Mouse (Mus musculus) stomach, embryonic 14.5 days (tissue): ENCODE data around the gene Pparg. TPM values are rescaled to one million over a fixed set of nuclear protein-coding genes. Genes with fewer than 3 reads are reported as not detected.

Experiments used
- ATAC-seq: fragments of 200-750 bp; cut with Nextera tagmentation; 2 replicates; pipeline ENCODE4 v1.8.0; 2017; ENCODE audit warnings: low read depth, moderate TSS enrichment; ENCODE audit not compliant: insufficient number of reproducible peaks, insufficient read depth, low FRiP score
- H3K27ac ChIP-seq: fragments of 300-500 bp; sonication (generic); 2 replicates; pipeline ENCODE4 v1.5.1; 2014; ENCODE audit warnings: mild to moderate bottlenecking, low read length, moderate library complexity, mixed read lengths
- H3K27me3 ChIP-seq: fragments of 300-500 bp; sonication (generic); 2 replicates; pipeline ENCODE4 v1.6.1; 2014; ENCODE audit warnings: low read length, control low read depth, mixed read lengths; ENCODE audit not compliant: control insufficient read depth, insufficient read depth
- H3K36me3 ChIP-seq: fragments of 300-500 bp; sonication (generic); 2 replicates; pipeline ENCODE4 v1.6.1; 2014; ENCODE audit warnings: mild to moderate bottlenecking, control low read depth, low read length, moderate library complexity, mixed read lengths; ENCODE audit not compliant: control insufficient read depth, insufficient read depth
- H3K4me1 ChIP-seq: fragments of 300-500 bp; sonication (generic); 2 replicates; pipeline ENCODE4 v1.6.1; 2014; ENCODE audit warnings: low read length, control low read depth, mixed read lengths; ENCODE audit not compliant: control insufficient read depth, insufficient read depth
- H3K4me2 ChIP-seq: fragments of 300-500 bp; sonication (generic); replicated peaks from 2 replicates; pipeline ENCODE4 v1.6.1; 2014; ENCODE audit warnings: low read depth, low read length, control low read depth
- H3K4me3 ChIP-seq: fragments of 300-500 bp; sonication (generic); 2 replicates; pipeline ENCODE4 v1.5.1; 2014; ENCODE audit warnings: low read depth, low read length, control low read depth
- H3K9ac ChIP-seq: fragments of 300-500 bp; sonication (generic); replicated peaks from 2 replicates; pipeline ENCODE4 v1.6.1; 2014; ENCODE audit warnings: low read depth, mild to moderate bottlenecking, control low read depth, low read length, moderate library complexity, mixed read lengths
- H3K9me3 ChIP-seq: fragments of 300-500 bp; sonication (generic); 2 replicates; pipeline ENCODE4 v1.6.1; 2016; ENCODE audit warnings: low read depth, low read length, control low read depth; ENCODE audit not compliant: control insufficient read depth
- WGBS: fragments of 180-500 bp; shearing (Covaris S2); extraction: QIAGEN DNeasy Blood & Tissue Kit; methylation state at CpG from one replicate; pipeline ENCODE4 v1.1.7; 2014; 5-methylcytosine and 5-hydroxymethylcytosine counted together
- polyA plus RNA-seq: library from polyadenylated mRNA; unstranded; fragments of >200 nt; fragmentation: Nextera tagmentation; extraction: Ambion mirVana; gene quantifications from 2 replicates; pipeline ENCODE4 v1.2.1, GENCODE M21; 2014

Pparg gene
- polyA plus RNA-seq, 1 experiment from 2014 or later, result 11.7 TPM

DNA sequence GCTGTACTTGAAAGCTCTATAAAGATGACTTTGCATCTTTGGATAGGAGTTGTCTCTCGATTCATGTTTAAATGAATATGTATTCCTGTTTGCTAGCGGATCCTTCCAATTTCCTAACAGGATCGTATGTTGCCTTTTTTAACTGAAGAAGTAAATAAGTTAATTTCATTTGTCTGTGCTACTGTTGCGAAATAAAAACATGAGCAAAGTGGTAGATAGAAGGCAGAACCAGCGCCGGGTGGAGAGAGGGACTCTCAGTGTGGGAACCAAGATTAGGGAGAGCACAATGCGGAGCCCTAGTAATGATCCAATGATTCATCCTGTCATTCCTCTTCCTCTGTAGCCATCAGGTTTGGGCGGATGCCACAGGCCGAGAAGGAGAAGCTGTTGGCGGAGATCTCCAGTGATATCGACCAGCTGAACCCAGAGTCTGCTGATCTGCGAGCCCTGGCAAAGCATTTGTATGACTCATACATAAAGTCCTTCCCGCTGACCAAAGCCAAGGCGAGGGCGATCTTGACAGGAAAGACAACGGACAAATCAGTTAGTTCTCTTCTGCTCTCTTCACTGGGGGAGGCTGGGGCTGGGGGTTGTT, 102.1 kb downstream of the Pparg start:
- Histone ChIP-seq H3K9me3 (no peaks in the 10 kb centered on the region), H3K4me3 (no peak overlapping the region), H3K4me2 (no peak overlapping the region), H3K4me1 (no peaks in the 10 kb centered on the region; the same call in 1 of the 2 replicates), H3K27me3 (no peaks in the 10 kb centered on the region), H3K36me3 (no peaks in the 10 kb centered on the region), H3K27ac (peak overlapping the region; percentile 23; the same call in 1 of the 2 replicates), H3K9ac (no peak overlapping the region)
- no peak for ATAC-seq
- WGBS, result 57% methylated on average over 16 of the region's 16 CpGs

DNA sequence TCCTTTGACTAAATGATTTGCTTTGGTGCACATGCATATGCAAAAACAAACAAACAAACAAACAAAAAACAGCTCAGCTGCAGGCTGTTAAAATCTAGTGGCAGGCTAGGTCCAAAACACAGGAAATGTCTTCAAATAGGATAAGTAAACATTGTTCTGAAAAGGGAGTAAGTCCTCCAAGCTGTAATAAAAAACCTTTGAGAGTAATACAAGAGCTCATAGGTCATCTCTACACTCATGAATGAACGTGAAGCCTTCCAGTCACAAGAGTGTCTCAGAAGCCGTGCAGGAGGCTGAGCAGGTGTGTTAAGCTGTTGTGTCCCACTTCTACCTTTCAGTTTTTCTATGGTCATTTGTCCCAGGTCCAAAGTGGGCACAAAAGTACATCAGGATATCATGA, 102.6 kb downstream of the Pparg start:
- H3K4me3 ChIP-seq, result no peak overlapping the region
- no peak overlapping the region for H3K4me2 ChIP-seq
- no peak for ATAC-seq
- H3K9me3 ChIP-seq, result no peaks in the 10 kb centered on the region
- no peaks in the 10 kb centered on the region for H3K27me3 ChIP-seq
- H3K4me1 ChIP-seq, result no peaks in the 10 kb centered on the region; the same call in 1 of the 2 replicates
- no peak overlapping the region; the same call in 1 of the 2 replicates for H3K27ac ChIP-seq
- H3K36me3 ChIP-seq, result no peaks in the 10 kb centered on the region
- WGBS, result 49% methylated on average over 2 of the region's 2 CpGs
- H3K9ac ChIP-seq, result no peak overlapping the region

DNA sequence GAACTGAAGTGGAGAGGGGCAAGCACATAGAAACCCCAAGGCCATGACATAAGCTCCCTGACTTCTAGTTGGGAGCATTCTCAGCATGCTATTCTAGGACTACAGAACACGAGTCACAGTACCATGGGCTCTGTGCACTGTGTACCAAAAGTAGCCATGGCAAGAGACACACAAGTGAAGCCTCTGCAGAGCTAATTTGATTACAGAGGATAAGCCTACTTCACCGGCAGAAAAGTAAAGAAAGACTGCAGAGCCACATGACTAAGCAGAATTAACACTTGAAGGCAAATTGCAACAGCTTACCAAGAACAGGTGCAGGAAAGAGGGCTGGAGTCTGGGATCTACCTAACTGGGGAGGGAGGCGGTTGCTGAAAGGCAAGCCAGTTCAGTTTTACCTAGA, 103.9 kb downstream of the Pparg start:
- no peak for ATAC-seq
- 55% methylated on average over 3 of the region's 3 CpGs for WGBS
- Histone ChIP-seq H3K9me3 (no peaks in the 10 kb centered on the region), H3K4me1 (no peaks in the 10 kb centered on the region; the same call in 1 of the 2 replicates), H3K9ac (no peak overlapping the region), H3K27ac (no peak overlapping the region), H3K27me3 (no peaks in the 10 kb centered on the region), H3K4me3 (no peak overlapping the region), H3K4me2 (no peak overlapping the region), H3K36me3 (no peaks in the 10 kb centered on the region)

DNA sequence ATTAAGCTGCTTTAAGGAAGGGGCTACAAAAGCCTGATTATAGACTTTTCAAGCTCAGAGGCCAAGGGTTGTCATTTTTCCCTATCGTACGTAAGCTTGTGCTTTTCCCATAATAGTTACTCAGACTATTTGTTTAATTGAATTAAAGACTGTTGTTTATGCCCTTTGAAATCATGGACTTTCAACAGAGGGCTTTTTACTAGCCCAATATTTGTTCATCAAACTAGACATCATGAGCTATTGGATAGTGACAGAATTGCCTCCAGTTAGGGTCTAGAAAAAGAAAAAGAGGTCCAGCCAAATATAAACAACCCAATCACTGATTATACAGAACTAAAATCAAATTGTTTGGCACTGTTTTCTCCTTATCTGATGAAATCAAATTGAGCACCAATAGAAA, 104.7 kb downstream of the Pparg start:
- no peaks in the 10 kb centered on the region for H3K27me3 ChIP-seq
- no peak overlapping the region for H3K9ac ChIP-seq
- H3K27ac ChIP-seq, result no peak overlapping the region
- no peaks in the 10 kb centered on the region for H3K9me3 ChIP-seq
- no peaks in the 10 kb centered on the region; the same call in 1 of the 2 replicates for H3K4me1 ChIP-seq
- 57% methylated on average over 2 of the region's 2 CpGs for WGBS
- no peak for ATAC-seq
- H3K4me2 ChIP-seq, result no peak overlapping the region
- no peaks in the 10 kb centered on the region for H3K36me3 ChIP-seq
- no peak overlapping the region for H3K4me3 ChIP-seq

DNA sequence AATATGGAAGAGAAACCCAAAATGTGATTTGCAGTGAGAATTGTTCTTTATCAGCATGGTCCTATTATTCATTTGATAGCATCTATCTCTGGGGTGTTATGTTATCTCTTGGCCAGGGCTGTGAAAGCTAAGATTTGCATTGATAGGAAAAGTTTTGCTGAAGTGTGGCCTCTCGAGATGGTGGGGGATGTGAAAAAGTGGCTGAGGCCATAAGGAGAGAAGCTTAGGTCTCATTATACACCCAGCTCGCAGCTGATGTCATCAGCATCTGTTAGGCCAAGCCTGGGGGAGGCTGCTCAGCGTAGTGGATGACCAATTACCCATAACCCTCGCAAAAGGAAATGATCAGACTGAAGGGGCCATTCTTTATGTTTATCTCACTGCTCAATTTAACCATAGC, 105.1 kb downstream of the Pparg start:
- Histone ChIP-seq H3K4me2 (no peak overlapping the region), H3K27ac (no peak overlapping the region), H3K4me3 (no peak overlapping the region), H3K4me1 (no peaks in the 10 kb centered on the region; the same call in 1 of the 2 replicates), H3K27me3 (no peaks in the 10 kb centered on the region), H3K9me3 (no peaks in the 10 kb centered on the region), H3K36me3 (no peaks in the 10 kb centered on the region), H3K9ac (no peak overlapping the region)
- WGBS, result 27% methylated on average over 4 of the region's 4 CpGs
- ATAC-seq, result no peak

DNA sequence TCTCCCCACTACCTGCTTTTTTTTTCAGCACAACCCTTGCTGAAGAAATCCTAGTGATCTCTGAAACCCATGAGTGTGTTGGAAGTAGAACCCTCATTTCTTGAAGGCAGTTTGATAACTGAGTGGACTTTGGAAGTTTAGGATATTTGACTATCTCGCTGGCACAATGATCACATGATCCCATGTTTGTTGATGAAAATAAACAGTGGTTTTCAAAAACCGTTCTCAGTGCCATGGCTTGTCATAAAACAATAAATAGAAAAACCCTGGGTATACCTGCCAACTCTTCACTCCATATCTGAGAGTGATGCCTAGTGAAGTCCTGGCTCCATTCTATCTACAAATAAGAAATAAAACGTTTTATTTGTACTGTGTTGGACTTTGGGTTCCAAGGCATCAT, 105.8 kb downstream of the Pparg start:
- WGBS, result 53% methylated on average over 3 of the region's 3 CpGs
- H3K9ac ChIP-seq, result no peak overlapping the region
- no peak overlapping the region for H3K27ac ChIP-seq

DNA sequence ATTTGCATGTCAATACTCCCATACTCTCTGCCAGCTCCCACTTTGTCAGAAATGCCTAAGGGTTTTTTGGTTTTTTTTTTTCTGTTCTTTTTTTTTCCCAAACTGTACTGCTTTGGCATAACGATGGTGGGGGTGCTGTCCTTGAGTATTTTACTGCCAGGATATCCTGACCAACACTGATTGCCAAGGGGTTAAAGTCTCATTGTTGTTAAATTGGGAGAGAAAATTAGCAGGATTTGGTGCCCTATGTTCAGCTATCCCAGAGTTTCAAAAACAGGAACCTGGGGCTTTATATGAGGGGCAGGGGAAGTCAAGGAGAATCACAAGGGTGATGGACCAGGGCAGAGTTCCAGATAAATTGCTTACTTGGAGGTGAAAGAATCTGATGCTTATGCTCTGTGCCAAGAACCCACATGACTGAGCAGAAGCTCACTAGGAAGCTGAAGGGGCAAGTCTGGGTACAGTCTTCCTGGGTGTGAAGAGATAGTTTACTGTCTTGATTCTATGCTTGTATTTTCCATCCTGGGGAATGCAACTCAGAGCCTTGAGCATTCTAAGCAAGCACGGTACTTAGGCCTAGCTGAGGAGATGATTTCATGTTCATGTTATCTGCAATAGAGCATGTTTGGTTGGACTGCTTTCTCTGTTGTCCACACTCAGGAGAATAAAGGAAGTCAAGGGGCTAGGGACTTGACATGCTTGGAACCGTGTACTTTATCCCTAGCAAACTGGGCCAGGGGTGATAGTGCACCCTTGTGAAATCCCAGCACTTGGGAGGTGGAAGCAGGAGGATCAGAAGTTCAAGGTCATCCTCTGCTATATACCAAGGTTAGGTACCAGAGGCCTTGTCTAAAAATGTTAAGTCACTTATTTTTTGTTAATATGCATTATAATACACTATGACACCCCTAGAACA, 109.2 kb downstream of the Pparg start:
- no peak overlapping the region for H3K4me3 ChIP-seq
- no peaks in the 10 kb centered on the region for H3K36me3 ChIP-seq
- no peak overlapping the region for H3K27ac ChIP-seq
- ATAC-seq, result no peak
- H3K9me3 ChIP-seq, result no peaks in the 10 kb centered on the region
- WGBS, result 77% methylated on average over 3 of the region's 3 CpGs
- no peaks in the 10 kb centered on the region for H3K4me1 ChIP-seq
- no peak overlapping the region for H3K4me2 ChIP-seq
- H3K9ac ChIP-seq, result no peak overlapping the region
- no peaks in the 10 kb centered on the region for H3K27me3 ChIP-seq

More for the DNA sequence above, 105.8 kb downstream of the Pparg start:
- Histone ChIP-seq H3K27me3 (no peaks in the 10 kb centered on the region), H3K9me3 (no peaks in the 10 kb centered on the region), H3K36me3 (no peaks in the 10 kb centered on the region), H3K4me2 (no peak overlapping the region), H3K4me1 (no peaks in the 10 kb centered on the region; the same call in 1 of the 2 replicates), H3K4me3 (no peak overlapping the region)
- no peak for ATAC-seq

DNA sequence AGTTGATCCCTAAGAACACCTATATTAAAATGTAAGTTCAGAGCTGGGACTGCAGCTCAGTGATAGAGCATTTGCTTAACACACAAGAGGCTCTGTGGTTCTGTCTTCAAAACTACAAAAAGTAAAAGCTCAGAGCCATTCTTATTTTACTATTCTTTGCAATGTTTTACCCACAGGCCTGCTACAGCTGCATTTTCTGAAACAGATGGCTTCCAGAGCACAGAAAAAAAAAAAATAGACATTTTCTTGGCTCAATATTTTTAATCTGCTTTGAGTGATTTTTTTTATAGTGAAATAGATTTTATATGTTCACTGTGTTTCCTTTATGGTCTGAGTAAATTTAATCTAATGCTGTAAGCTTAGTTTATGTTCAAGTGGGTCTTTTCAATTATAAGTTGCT, 111.2 kb downstream of the Pparg start:
- no peak overlapping the region for H3K9ac ChIP-seq
- H3K27ac ChIP-seq, result no peak overlapping the region
- no peaks in the 10 kb centered on the region; the same call in 1 of the 2 replicates for H3K4me1 ChIP-seq
- H3K27me3 ChIP-seq, result no peaks in the 10 kb centered on the region
- H3K9me3 ChIP-seq, result no peaks in the 10 kb centered on the region
- ATAC-seq, result no peak
- no peaks in the 10 kb centered on the region for H3K36me3 ChIP-seq
- no peak overlapping the region for H3K4me2 ChIP-seq
- no peak overlapping the region for H3K4me3 ChIP-seq
